Mouse (Mus musculus): Measurements from ENCODE around the gene Sdr9c7. TPM values are rescaled to one million over a fixed set of nuclear protein-coding genes. Genes with fewer than 3 reads are reported as not detected.

Sdr9c7 gene
- not detected in 2 replicates for polyA plus RNA-seq (2014; fragmentation: Nextera tagmentation; extraction: Ambion mirVana)

DNA sequence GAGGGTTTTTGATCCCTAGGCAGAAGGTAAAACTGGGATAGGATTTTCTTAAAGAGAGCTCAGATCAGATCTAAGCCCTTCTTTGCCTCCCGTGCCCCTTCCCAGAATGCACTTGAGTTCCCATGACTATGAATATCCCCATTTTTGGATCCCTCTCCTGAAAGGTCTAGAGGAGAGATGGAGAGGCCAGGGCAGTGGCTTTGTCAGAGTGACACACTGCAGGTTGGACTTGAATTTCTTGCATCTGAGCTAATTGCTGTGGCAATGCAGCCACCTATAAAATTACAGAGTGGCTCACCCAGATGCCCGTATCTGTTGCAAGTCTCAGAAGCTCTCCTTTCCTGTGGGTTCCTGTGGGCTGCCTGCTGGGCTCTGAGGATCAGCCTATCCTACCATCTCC, at the start of gene Sdr9c7:
TSS of gene Sdr9c7 (plus strand) at position 301 of the 400 bp plus-strand sequence.
- H3K27ac ChIP-seq (ENCODE audit: low read depth), result no peak within 1 kb of the TSS
- DNase-seq (no peak), ATAC-seq (ENCODE audit: insufficient read depth) (no peak)
- H3K9ac ChIP-seq, result no peak within 1 kb of the TSS
- H3K4me3 ChIP-seq (ENCODE audit: low read depth, low read length), result no peak within 1 kb of the TSS
- no peaks in the 10 kb centered on the region; the same call in 1 of the 2 replicates for H3K4me1 ChIP-seq (ENCODE audit: insufficient read depth)
- 80% methylated on average over 2 of the region's 2 CpGs for WGBS
- H3K27me3 ChIP-seq (ENCODE audit: insufficient read depth, low read length), result no peaks in the 10 kb centered on the region
- no peak for TF ChIP-seq CTCF (IDR thresholded peaks at IDR 0.05; ENCODE audit: low read depth)
- H3K9me3 ChIP-seq (ENCODE audit: low read depth, low read length), result no peaks in the 10 kb centered on the region
- H3K36me3 ChIP-seq (ENCODE audit: insufficient read depth), result no peaks in the 10 kb centered on the region
- no peak within 1 kb of the TSS for H3K4me2 ChIP-seq

DNA sequence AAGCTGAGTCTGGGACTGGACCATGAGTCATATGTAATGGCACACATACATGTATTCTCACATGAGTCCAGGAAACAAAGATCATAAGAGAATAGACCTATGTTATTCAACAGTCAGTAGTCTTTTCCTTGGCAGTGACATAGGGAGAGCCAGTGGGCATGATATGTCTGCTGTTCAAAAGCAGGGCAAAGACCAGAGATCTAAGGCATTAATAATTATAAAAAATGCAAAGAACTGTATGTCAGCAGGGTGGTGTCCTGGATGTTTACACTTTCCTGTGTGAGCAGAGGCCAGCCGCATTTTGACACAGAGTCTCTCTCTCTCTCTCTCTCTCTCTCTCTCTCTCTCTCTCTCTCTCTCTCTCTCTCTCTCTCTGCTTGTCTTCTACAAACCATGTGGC, 48.7 kb upstream of the Sdr9c7 start, which contains the start of gene Rdh19:
TSS of gene Rdh19 (plus strand) at position 301 of the 400 bp plus-strand sequence.
- H3K4me1 ChIP-seq (ENCODE audit: insufficient read depth), result no peaks in the 10 kb centered on the region
- H3K27ac ChIP-seq (ENCODE audit: low read depth), result no peak within 1 kb of the TSS
- 44% methylated on average over 1 of the region's 1 CpGs for WGBS
- H3K9me3 ChIP-seq (ENCODE audit: low read depth, low read length), result no peaks in the 10 kb centered on the region
- no peak for TF ChIP-seq CTCF (IDR thresholded peaks at IDR 0.05; ENCODE audit: low read depth)
- ATAC-seq (ENCODE audit: insufficient read depth), result no peak
- no peaks in the 10 kb centered on the region for H3K27me3 ChIP-seq (ENCODE audit: insufficient read depth, low read length)
- H3K36me3 ChIP-seq (ENCODE audit: insufficient read depth), result no peaks in the 10 kb centered on the region
- H3K4me2 ChIP-seq, result no peak within 1 kb of the TSS
- no peak within 1 kb of the TSS for H3K4me3 ChIP-seq (ENCODE audit: low read depth, low read length)
- DNase-seq, result no peak
- no peak within 1 kb of the TSS for H3K9ac ChIP-seq

DNA sequence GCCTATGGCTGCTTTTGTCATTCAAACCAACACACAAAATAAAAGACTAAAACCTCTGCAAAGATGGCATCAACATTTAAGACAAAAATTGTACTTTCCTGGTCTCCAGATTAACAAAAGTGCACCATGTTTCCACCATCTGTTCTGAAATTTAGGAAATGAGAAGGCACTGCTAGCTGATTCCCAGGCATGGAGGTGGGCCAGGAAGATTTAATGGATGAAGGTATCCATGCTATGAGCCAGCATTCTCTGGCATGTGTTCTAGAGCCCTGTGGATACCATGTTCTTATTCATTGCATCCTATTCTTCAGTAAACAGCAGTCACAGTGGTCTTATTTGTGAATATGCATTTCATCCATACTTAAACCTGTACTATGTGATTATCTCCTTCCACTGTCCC, 41.9 kb upstream of the Sdr9c7 start:
- Histone ChIP-seq H3K9ac (no peak overlapping the region), H3K4me2 (no peak overlapping the region), H3K27ac (ENCODE audit: low read depth) (no peak overlapping the region), H3K36me3 (ENCODE audit: insufficient read depth) (no peaks in the 10 kb centered on the region), H3K4me3 (ENCODE audit: low read depth, low read length) (no peak overlapping the region), H3K27me3 (ENCODE audit: insufficient read depth, low read length) (no peaks in the 10 kb centered on the region), H3K4me1 (ENCODE audit: insufficient read depth) (no peaks in the 10 kb centered on the region), H3K9me3 (ENCODE audit: low read depth, low read length) (no peaks in the 10 kb centered on the region)
- ATAC-seq (ENCODE audit: insufficient read depth) (no peak), DNase-seq (no peak)
- TF ChIP-seq CTCF (IDR thresholded peaks at IDR 0.05; ENCODE audit: low read depth), result no peak

DNA sequence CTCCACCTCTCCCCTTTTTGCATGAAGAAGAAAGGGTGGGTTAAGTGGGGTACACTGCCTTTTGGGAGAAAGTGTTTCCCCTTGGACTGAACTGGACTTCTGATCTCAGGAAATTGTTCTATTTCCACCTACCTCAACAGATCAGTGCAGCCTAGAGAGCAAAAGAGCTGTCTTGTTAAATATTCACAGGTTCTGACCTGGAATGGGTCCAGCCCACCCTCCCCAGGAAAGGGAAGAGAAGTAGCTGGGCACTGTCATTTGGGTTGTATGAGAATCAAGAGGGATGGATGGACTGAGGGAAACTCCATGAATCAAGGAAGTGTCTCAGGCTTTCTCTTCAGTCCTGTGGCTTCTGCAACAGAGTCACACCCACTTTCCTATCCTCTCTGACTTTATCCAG, 33.4 kb upstream of the Sdr9c7 start:
- no peaks in the 10 kb centered on the region for H3K36me3 ChIP-seq (ENCODE audit: insufficient read depth)
- ATAC-seq (ENCODE audit: insufficient read depth), result no peak
- H3K4me3 ChIP-seq (ENCODE audit: low read depth, low read length), result no peak overlapping the region
- no peaks in the 10 kb centered on the region for H3K27me3 ChIP-seq (ENCODE audit: insufficient read depth, low read length)
- no peaks in the 10 kb centered on the region for H3K4me1 ChIP-seq (ENCODE audit: insufficient read depth)
- no peaks in the 10 kb centered on the region for H3K9me3 ChIP-seq (ENCODE audit: low read depth, low read length)
- no peak overlapping the region for H3K4me2 ChIP-seq
- no peak overlapping the region for H3K9ac ChIP-seq
- DNase-seq, result no peak
- no peak overlapping the region for H3K27ac ChIP-seq (ENCODE audit: low read depth)
- TF ChIP-seq CTCF (IDR thresholded peaks at IDR 0.05; ENCODE audit: low read depth), result no peak

DNA sequence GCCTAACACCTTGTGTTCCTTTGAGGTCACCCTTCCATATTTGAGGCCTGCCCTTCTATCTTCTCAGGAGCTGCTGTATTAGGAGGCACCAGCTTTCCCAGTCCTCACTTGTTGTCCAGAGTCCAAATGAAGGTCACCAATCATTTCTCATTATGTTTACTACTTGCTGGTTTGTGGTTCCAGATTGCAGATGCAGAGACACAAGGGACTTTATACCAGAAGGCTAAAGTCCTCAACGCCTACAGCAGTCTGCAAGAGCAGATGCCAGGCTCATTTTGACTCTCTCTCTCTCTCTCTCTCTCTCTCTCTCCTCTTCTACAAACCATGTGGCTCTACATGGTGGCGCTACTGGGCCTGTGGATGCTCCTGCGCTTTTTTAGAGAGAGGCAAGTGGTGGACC, 32.1 kb upstream of the Sdr9c7 start, which contains the start of gene Rdh16f2:
TSS of gene Rdh16f2 (plus strand) at position 243 of the 400 bp plus-strand sequence.
- H3K9me3 ChIP-seq (ENCODE audit: low read depth, low read length), result no peaks in the 10 kb centered on the region
- no peaks in the 10 kb centered on the region for H3K27me3 ChIP-seq (ENCODE audit: insufficient read depth, low read length)

DNA sequence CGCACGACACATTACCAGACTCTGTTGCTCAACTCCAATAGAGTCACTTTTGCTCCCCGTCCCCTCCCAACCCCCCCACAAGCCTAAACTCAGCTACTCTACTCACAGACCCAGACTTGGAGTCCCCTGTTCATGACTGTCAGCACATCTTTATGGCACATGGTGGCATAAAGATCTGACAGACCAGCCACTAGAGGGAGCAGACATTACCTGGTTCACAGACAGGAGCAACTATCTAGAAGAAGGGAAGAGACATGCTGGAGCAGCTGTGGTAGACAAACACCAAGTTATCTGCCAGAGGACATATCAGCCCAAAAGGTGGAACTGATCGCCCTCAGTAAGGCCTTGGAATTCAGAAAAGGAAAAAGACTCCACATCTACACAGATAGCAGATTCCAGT, 25.8 kb upstream of the Sdr9c7 start:
- Histone ChIP-seq H3K4me1 (ENCODE audit: insufficient read depth) (no peaks in the 10 kb centered on the region), H3K9me3 (ENCODE audit: low read depth, low read length) (no peaks in the 10 kb centered on the region), H3K36me3 (ENCODE audit: insufficient read depth) (no peaks in the 10 kb centered on the region), H3K4me3 (ENCODE audit: low read depth, low read length) (no peak overlapping the region), H3K27ac (ENCODE audit: low read depth) (no peak overlapping the region), H3K4me2 (no peak overlapping the region), H3K9ac (no peak overlapping the region), H3K27me3 (ENCODE audit: insufficient read depth, low read length) (no peaks in the 10 kb centered on the region)
- DNase-seq (peak; percentile 39), ATAC-seq (ENCODE audit: insufficient read depth) (no peak)
- 74% methylated on average over 4 of the region's 4 CpGs for WGBS
- TF ChIP-seq CTCF (IDR thresholded peaks at IDR 0.05; ENCODE audit: low read depth), result peak; percentile 59

More for the DNA sequence above, 32.1 kb upstream of the Sdr9c7 start, which contains the start of gene Rdh16f2:
- Histone ChIP-seq H3K36me3 (ENCODE audit: insufficient read depth) (no peaks in the 10 kb centered on the region), H3K4me2 (no peak within 1 kb of the TSS), H3K27ac (ENCODE audit: low read depth) (no peak within 1 kb of the TSS), H3K4me1 (ENCODE audit: insufficient read depth) (no peaks in the 10 kb centered on the region), H3K9ac (no peak within 1 kb of the TSS), H3K4me3 (ENCODE audit: low read depth, low read length) (no peak within 1 kb of the TSS)
- ATAC-seq (ENCODE audit: insufficient read depth), result no peak
- no peak for DNase-seq
- WGBS, result 82% methylated on average over 3 of the region's 3 CpGs
- no peak for TF ChIP-seq CTCF (IDR thresholded peaks at IDR 0.05; ENCODE audit: low read depth)

DNA sequence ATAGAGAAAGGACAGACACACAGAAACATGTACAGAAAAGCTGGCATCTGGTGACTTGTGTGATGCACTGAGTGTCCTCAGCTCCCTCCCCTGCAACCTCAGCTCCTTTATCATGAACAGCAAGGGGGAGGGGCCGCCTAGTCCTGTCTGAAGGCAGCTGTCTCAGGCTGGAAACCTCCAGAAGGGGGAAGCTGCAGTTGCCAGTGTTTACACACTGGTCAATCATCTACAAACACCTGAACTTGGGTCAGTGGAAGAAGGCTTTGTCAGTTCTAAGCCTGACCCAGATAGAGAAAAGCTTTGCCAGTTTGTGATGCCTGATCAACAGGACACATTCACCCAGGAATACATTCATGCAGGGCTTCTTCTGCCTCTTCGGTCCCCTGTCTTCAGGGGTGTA, 20.6 kb upstream of the Sdr9c7 start:
- no peak for TF ChIP-seq CTCF (IDR thresholded peaks at IDR 0.05; ENCODE audit: low read depth)
- ATAC-seq (ENCODE audit: insufficient read depth) (peak; percentile 47; the same call in 1 of the 2 replicates), DNase-seq (peak; percentile 21)
- no peak overlapping the region for H3K9ac ChIP-seq
- H3K36me3 ChIP-seq (ENCODE audit: insufficient read depth), result no peaks in the 10 kb centered on the region
- H3K27ac ChIP-seq (ENCODE audit: low read depth), result no peak overlapping the region
- H3K4me1 ChIP-seq (ENCODE audit: insufficient read depth), result peaks cover 3% of the 10 kb centered on the region; the same call in 1 of the 2 replicates
- no peaks in the 10 kb centered on the region for H3K27me3 ChIP-seq (ENCODE audit: insufficient read depth, low read length)
- H3K4me3 ChIP-seq (ENCODE audit: low read depth, low read length), result no peak overlapping the region
- no peaks in the 10 kb centered on the region for H3K9me3 ChIP-seq (ENCODE audit: low read depth, low read length)
- WGBS, result 17% methylated on average over 2 of the region's 2 CpGs
- no peak overlapping the region for H3K4me2 ChIP-seq

All from lung, embryonic 14.5 days (tissue).